Comparison of ENCODE assay signal across 8 mouse cellular contexts in the genomic region with DNA sequence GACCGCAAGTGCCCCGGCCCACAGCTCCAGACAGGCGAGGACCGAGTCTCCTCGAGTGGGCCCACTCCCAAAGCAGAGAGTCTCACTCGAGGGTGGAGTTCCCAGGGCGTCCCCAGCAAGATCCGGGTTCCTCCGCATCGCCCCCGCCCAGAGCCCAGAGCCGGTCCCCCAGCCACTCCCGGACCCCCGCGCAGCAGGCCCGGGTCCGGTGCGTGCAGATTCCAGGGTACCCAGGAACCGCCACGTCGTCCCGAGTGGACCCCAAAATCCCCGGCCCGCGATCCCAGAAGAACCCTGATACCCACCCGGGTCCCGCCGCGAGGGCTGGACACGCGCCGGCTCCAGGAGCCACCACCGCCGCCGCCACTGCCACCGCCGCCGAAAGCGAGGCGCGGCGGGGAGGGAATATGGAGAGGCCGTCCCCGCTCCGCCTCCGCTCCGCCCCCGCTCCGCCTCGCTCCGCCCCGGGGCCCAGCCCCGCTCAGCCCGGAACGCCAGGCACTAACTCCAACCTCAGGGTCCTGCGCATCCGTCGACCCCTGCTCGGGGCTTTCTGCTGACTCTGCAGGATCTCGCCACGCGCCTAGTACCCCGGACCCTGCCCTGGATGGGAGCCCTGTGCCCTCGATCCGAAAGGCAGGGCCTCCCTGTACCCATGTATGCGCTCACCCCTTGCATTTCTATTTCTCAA. TPM values are rescaled to one million over a fixed set of nuclear protein-coding genes. Genes with fewer than 3 reads are reported as not detected.
DNase-seq lines count a peak whose midpoint lies in the region; ATAC-seq and TF ChIP-seq lines count a peak whose summit lies in the region.

Gene Tbc1d16 (minus strand): TSS at position 409 of the 691 bp plus-strand sequence.
Gene Ccdc40 (plus strand): TSS at position 482 of the 691 bp plus-strand sequence.

- 0 out of 2 replicates have a peak, but pooled peaks cover 2% of the 10 kb centered on the region for H3K27me3 ChIP-seq in intestine, embryonic 14.5 days (replicated peaks; ENCODE audit: control insufficient read depth, insufficient read depth, low read length)
- no peaks in the 10 kb centered on the region for H3K27me3 ChIP-seq in limb, embryonic 14.5 days (ENCODE audit: control insufficient read depth, insufficient read depth, low read length)
- H3K27me3 ChIP-seq in midbrain, embryonic 13.5 days: no peaks in the 10 kb centered on the region
- no peaks in the 10 kb centered on the region for H3K27me3 ChIP-seq in splenic B cell, adult 2 months (ENCODE audit: control insufficient read depth, insufficient read depth, low read length, poor library complexity, severe bottlenecking)

- H3K4me2 ChIP-seq in intestine, embryonic 14.5 days (ENCODE audit: low read length): peak within 1 kb of the TSS; percentile 88
- H3K4me2 ChIP-seq in limb, embryonic 14.5 days (replicated peaks; ENCODE audit: low read depth, low read length, severe bottlenecking): peak within 1 kb of the TSS; percentile 99
- peak within 1 kb of the TSS; percentile 98 for H3K4me2 ChIP-seq in midbrain, embryonic 13.5 days (replicated peaks)

- no peaks in the 10 kb centered on the region for H3K36me3 ChIP-seq in intestine, embryonic 14.5 days (ENCODE audit: control insufficient read depth, insufficient read depth, low read length)
- no peaks in the 10 kb centered on the region for H3K36me3 ChIP-seq in limb, embryonic 14.5 days (ENCODE audit: control insufficient read depth, insufficient read depth, low read length)
- peaks cover 12% of the 10 kb centered on the region for H3K36me3 ChIP-seq in midbrain, embryonic 13.5 days
- no peaks in the 10 kb centered on the region for H3K36me3 ChIP-seq in splenic B cell, adult 2 months (ENCODE audit: control insufficient read depth, insufficient read depth, low read length, poor library complexity, severe bottlenecking)

- peak; percentile 92 for ATAC-seq in intestine, embryonic 14.5 days (replicated peaks; ENCODE audit: low FRiP score, low TSS enrichment, low read depth)
- peak; percentile 88 for ATAC-seq in limb, embryonic 14.5 days (ENCODE audit: low FRiP score, low read depth)
- ATAC-seq in midbrain, embryonic 13.5 days: peak; percentile 88

- peak within 1 kb of the TSS; percentile 83 for H3K4me3 ChIP-seq in left cerebral cortex, adult 2 months
- peak within 1 kb of the TSS; percentile 69 for H3K4me3 ChIP-seq in intestine, embryonic 14.5 days (ENCODE audit: low read depth, low read length)
- peak within 1 kb of the TSS; percentile 75 for H3K4me3 ChIP-seq in limb, embryonic 14.5 days (replicated peaks; ENCODE audit: low read length)
- peak within 1 kb of the TSS; percentile 70 for H3K4me3 ChIP-seq in midbrain, embryonic 13.5 days (replicated peaks)

- TF ChIP-seq POLR2A in limb, embryonic 14.5 days (IDR thresholded peaks at IDR 0.05; ENCODE audit: borderline replicate concordance, extremely low read depth, insufficient read depth, insufficient read length): 0 out of 2 replicates have a peak, but pooled peaks have one; percentile 50

- WGBS in intestine, embryonic 14.5 days: under 1% methylated on average over 62 of the region's 66 CpGs
- WGBS in limb, embryonic 14.5 days: 2% methylated on average over 57 of the region's 66 CpGs
- WGBS in midbrain, embryonic 13.5 days: under 1% methylated on average over 64 of the region's 66 CpGs

- peak within 1 kb of the TSS; percentile 84 for H3K27ac ChIP-seq in left cerebral cortex, adult 2 months
- peak within 1 kb of the TSS; percentile 40; the same call in 1 of the 2 replicates for H3K27ac ChIP-seq in intestine, embryonic 14.5 days (ENCODE audit: low read depth)
- peak within 1 kb of the TSS; percentile 72 for H3K27ac ChIP-seq in limb, embryonic 14.5 days (replicated peaks; ENCODE audit: low read depth, low read length)
- H3K27ac ChIP-seq in midbrain, embryonic 13.5 days: peak within 1 kb of the TSS; percentile 88

- H3K4me1 ChIP-seq in intestine, embryonic 14.5 days (replicated peaks; ENCODE audit: control insufficient read depth, insufficient read depth, low read length): peaks cover 34% of the 10 kb centered on the region
- peaks cover 33% of the 10 kb centered on the region for H3K4me1 ChIP-seq in limb, embryonic 14.5 days (ENCODE audit: control insufficient read depth, insufficient read depth, low read length)
- peaks cover 65% of the 10 kb centered on the region for H3K4me1 ChIP-seq in midbrain, embryonic 13.5 days (replicated peaks)

- TF ChIP-seq CTCF in left cerebral cortex, adult 2 months (IDR thresholded peaks at IDR 0.05): no peak

- H3K9ac ChIP-seq in intestine, embryonic 14.5 days (ENCODE audit: low read length): peak within 1 kb of the TSS; percentile 81
- H3K9ac ChIP-seq in limb, embryonic 14.5 days (ENCODE audit: low read depth, low read length, severe bottlenecking): peak within 1 kb of the TSS; percentile 81
- peak within 1 kb of the TSS; percentile 89 for H3K9ac ChIP-seq in midbrain, embryonic 13.5 days (replicated peaks)

- DNase-seq in left cerebral cortex, adult 2 months (ENCODE audit: extremely low spot score in 1 of 2, low spot score in 2 of 2): peak; percentile 64 to 68
- DNase-seq in left cerebral cortex, adult 8-10 months (ENCODE audit: low spot score in 2 of 2): no peak
- DNase-seq in cerebellum, postnatal 14 days: peak; percentile 79 to 84
- DNase-seq in gastrocnemius, postnatal 36 days: peak; percentile 55 to 57
- peak; percentile 88 for DNase-seq in intestine, embryonic 14.5 days (ENCODE audit: low spot score)
- peak; percentile 79 for DNase-seq in limb, embryonic 14.5 days (ENCODE audit: low spot score)
- peak; percentile 68 for DNase-seq in splenic B cell, adult 2 months (ENCODE audit: low read depth, low spot score)

- intact Hi-C loops in left cerebral cortex, adult 2 months (cut with DNase I): no loop called here
- intact Hi-C loops in gastrocnemius, postnatal 36 days (cut with DNase I): loop anchor here (2.0 kb wide), 1 partner anchor 19 kb away; no protein-coding TSS in a partner anchor

- H3K9me3 ChIP-seq in intestine, embryonic 14.5 days (ENCODE audit: control insufficient read depth, low read length): no peaks in the 10 kb centered on the region
- H3K9me3 ChIP-seq in limb, embryonic 14.5 days (ENCODE audit: control insufficient read depth, low read length): no peaks in the 10 kb centered on the region
- no peaks in the 10 kb centered on the region for H3K9me3 ChIP-seq in midbrain, embryonic 13.5 days

RNA-seq across cellular contexts. Expression of gene Tbc1d16, which starts in this region (rescaled TPM):
- 10 to 100 TPM; 25.2 to 34.6 TPM for total RNA-seq in left cerebral cortex, adult 2 months (2021)
- total RNA-seq in left cerebral cortex, adult 8-10 months (2022): 10 to 100 TPM; 32.9 to 39.8 (median 35.6) TPM
- total RNA-seq in gastrocnemius, postnatal 36 days (2021): 10 to 100 TPM; 19.2 to 23.2 TPM
- polyA plus RNA-seq in intestine, embryonic 14.5 days (2014; fragmentation: Nextera tagmentation; extraction: Ambion mirVana): 12.2 and 13.0 TPM in 2 replicates
- 29.2 and 34.4 TPM in 2 replicates for polyA plus RNA-seq in limb, embryonic 14.5 days (2012; rRNA removed)
- 16.3 and 16.7 TPM in 2 replicates for polyA plus RNA-seq in limb, embryonic 14.5 days (2014; fragmentation: Nextera tagmentation; extraction: Ambion mirVana)
- polyA plus RNA-seq in midbrain, embryonic 13.5 days (2015; fragmentation: Nextera tagmentation; extraction: Ambion mirVana): 50.0 and 53.1 TPM in 2 replicates

RNA-seq across cellular contexts. Expression of gene Ccdc40, which starts in this region (rescaled TPM):
- total RNA-seq in left cerebral cortex, adult 2 months (2021): 1 to 10 TPM; 1.3 to 1.5 TPM
- 1 to 10 TPM; 1.1 to 3.2 (median 1.7) TPM for total RNA-seq in left cerebral cortex, adult 8-10 months (2022)
- not detected for total RNA-seq in gastrocnemius, postnatal 36 days (2021)
- 4.0 and 5.1 TPM in 2 replicates for polyA plus RNA-seq in intestine, embryonic 14.5 days (2014; fragmentation: Nextera tagmentation; extraction: Ambion mirVana)
- 2.5 and 3.1 TPM in 2 replicates for polyA plus RNA-seq in limb, embryonic 14.5 days (2012; rRNA removed)
- 2.1 and 2.7 TPM in 2 replicates for polyA plus RNA-seq in limb, embryonic 14.5 days (2014; fragmentation: Nextera tagmentation; extraction: Ambion mirVana)
- polyA plus RNA-seq in midbrain, embryonic 13.5 days (2015; fragmentation: Nextera tagmentation; extraction: Ambion mirVana): 17.6 and 18.1 TPM in 2 replicates

Comparison
In these comparisons a context has a peak if more than half of its experiments do, and no peak if none do; other contexts are left out.
1. DNase-seq: peak in left cerebral cortex, adult 2 months (2 of 2), cerebellum, postnatal 14 days (2 of 2), gastrocnemius, postnatal 36 days (2 of 2), intestine, embryonic 14.5 days (single experiment), limb, embryonic 14.5 days (single experiment) and splenic B cell, adult 2 months (single experiment); none in left cerebral cortex, adult 8-10 months (0 of 2).
2. Peak in every context shown above with its lines, with median percentiles within 50 percentile points of each other: H3K27ac ChIP-seq, H3K4me3 ChIP-seq, ATAC-seq, H3K4me2 ChIP-seq and H3K9ac ChIP-seq.